Mouse (Mus musculus) bone marrow macrophage, adult 2 months (primary cell): ENCODE results near the gene Tex21.

Source experiments
- CTCF ChIP-seq: IDR thresholded peaks from 2 replicates; pipeline ENCODE4 v1.5.1; 2012; ENCODE audit warnings: low read depth, mild to moderate bottlenecking, low read length, moderate library complexity
- POLR2A ChIP-seq: IDR thresholded peaks from 2 replicates; pipeline ENCODE4 v1.6.1; 2012; ENCODE audit warnings: mild to moderate bottlenecking, low read depth, low read length, borderline replicate concordance

- no peak for TF ChIP-seq CTCF
- no peak for TF ChIP-seq POLR2A
Observed at GRCm38 (mm10) chr12:76282132-76282531, 35.6 kb upstream of the Tex21 start.
